Mouse (Mus musculus) intestine, embryonic 14.5 days (tissue): Measurements from ENCODE around the gene Cfap161. TPM values are rescaled to one million over a fixed set of nuclear protein-coding genes. Genes with fewer than 3 reads are reported as not detected.

Experiments
- ATAC-seq: fragments of 200-750 bp; cut with Nextera tagmentation; replicated peaks from 2 replicates; pipeline ENCODE4 v1.8.0; 2017; ENCODE audit warnings: low read depth, moderate number of reproducible peaks, moderate TSS enrichment, moderate library complexity; ENCODE audit not compliant: low FRiP score, low TSS enrichment
- DNase-seq: peaks from one replicate; pipeline ENCODE4 v3.0.0-alpha.2; 2018; ENCODE audit warnings: low spot score
- H3K27ac ChIP-seq: fragments of 300-500 bp; sonication (generic); 2 replicates; pipeline ENCODE4 v1.5.1; 2014; ENCODE audit warnings: low read depth, mild to moderate bottlenecking, control low read depth
- H3K27me3 ChIP-seq: fragments of 300-500 bp; sonication (generic); replicated peaks from 2 replicates; pipeline ENCODE4 v1.6.1; 2014; ENCODE audit warnings: low read length, control low read depth; ENCODE audit not compliant: control insufficient read depth, insufficient read depth
- H3K36me3 ChIP-seq: fragments of 300-500 bp; sonication (generic); 2 replicates; pipeline ENCODE4 v1.6.1; 2014; ENCODE audit warnings: low read length, control low read depth; ENCODE audit not compliant: control insufficient read depth, insufficient read depth
- H3K4me1 ChIP-seq: fragments of 300-500 bp; sonication (generic); replicated peaks from 2 replicates; pipeline ENCODE4 v1.6.1; 2014; ENCODE audit warnings: low read length, control low read depth, mixed read lengths; ENCODE audit not compliant: control insufficient read depth, insufficient read depth
- H3K4me2 ChIP-seq: fragments of 300-500 bp; sonication (generic); 2 replicates; pipeline ENCODE4 v1.6.1; 2014; ENCODE audit warnings: low read length
- H3K4me3 ChIP-seq: fragments of 300-500 bp; sonication (generic); 2 replicates; pipeline ENCODE4 v1.5.1; 2014; ENCODE audit warnings: low read depth, low read length, control low read depth, mixed read lengths
- H3K9ac ChIP-seq: fragments of 300-500 bp; sonication (generic); 2 replicates; pipeline ENCODE4 v1.6.1; 2014; ENCODE audit warnings: mild to moderate bottlenecking, low read length
- H3K9me3 ChIP-seq: fragments of 300-500 bp; sonication (generic); 2 replicates; pipeline ENCODE4 v1.6.1; 2016; ENCODE audit warnings: low read length, control low read depth; ENCODE audit not compliant: control insufficient read depth
- WGBS: fragments of 180-500 bp; shearing (Covaris S2); extraction: QIAGEN DNeasy Blood & Tissue Kit; methylation state at CpG from one replicate; pipeline ENCODE4 v1.1.7; 2014; 5-methylcytosine and 5-hydroxymethylcytosine counted together
- polyA plus RNA-seq: library from polyadenylated mRNA; unstranded; fragments of >200 nt; fragmentation: Nextera tagmentation; extraction: Ambion mirVana; gene quantifications from 2 replicates; pipeline ENCODE4 v1.2.1, GENCODE M21; 2014

Cfap161 gene
- polyA plus RNA-seq, 1 experiment from 2014 or later = 0.45 TPM

GRCm38 (mm10) chr7:83745065-83745412 is 49.6 kb downstream of the Cfap161 start:
- Histone ChIP-seq H3K4me3 (0 out of 2 replicates have a peak overlapping the region, but pooled peaks have one; percentile 15), H3K4me1 (peaks cover 14% of the 10 kb centered on the region), H3K9ac (no peak overlapping the region), H3K27ac (peak overlapping the region; percentile 74; the same call in 1 of the 2 replicates), H3K9me3 (no peaks in the 10 kb centered on the region), H3K36me3 (no peaks in the 10 kb centered on the region), H3K4me2 (peak overlapping the region; percentile 42), H3K27me3 (no peaks in the 10 kb centered on the region)
- ATAC-seq (peak; percentile 58; the same call in 1 of the 2 replicates), DNase-seq (no peak)
- WGBS = 63% methylated on average over 9 of the region's 9 CpGs

DNA sequence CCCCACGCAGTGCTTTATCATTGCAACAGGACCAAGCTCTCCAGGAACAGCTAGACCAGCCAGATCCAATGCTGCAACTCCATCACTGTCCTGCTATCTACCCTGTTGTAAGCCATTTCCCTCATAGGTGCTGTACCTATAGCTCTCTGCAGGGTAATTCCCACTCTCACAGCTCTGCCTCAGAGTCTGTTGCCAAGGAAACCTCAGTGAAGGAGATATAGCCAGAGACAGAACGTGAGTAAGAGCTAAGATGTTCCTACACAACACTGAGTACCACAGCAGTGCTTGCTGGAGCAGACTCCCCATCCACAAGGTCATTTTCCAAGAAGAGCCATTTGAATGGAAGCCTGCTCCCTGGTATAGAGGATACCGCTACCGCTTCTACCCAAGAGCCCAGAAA is 50.4 kb downstream of the Cfap161 start:
- Histone ChIP-seq H3K36me3 (no peaks in the 10 kb centered on the region), H3K4me3 (no peak overlapping the region), H3K4me1 (peaks cover 14% of the 10 kb centered on the region), H3K27me3 (no peaks in the 10 kb centered on the region), H3K4me2 (no peak overlapping the region), H3K9me3 (no peaks in the 10 kb centered on the region), H3K9ac (no peak overlapping the region), H3K27ac (no peak overlapping the region)
- DNase-seq (no peak), ATAC-seq (no peak)
- 83% methylated on average over 4 of the region's 4 CpGs for WGBS

- H3K36me3 ChIP-seq = no peaks in the 10 kb centered on the region
- no peak overlapping the region for H3K9ac ChIP-seq
- DNase-seq = peak; percentile 31
- no peak for ATAC-seq
- no peak overlapping the region for H3K4me2 ChIP-seq
- 50% methylated on average over 3 of the region's 3 CpGs for WGBS
- no peaks in the 10 kb centered on the region for H3K27me3 ChIP-seq
- no peak overlapping the region for H3K27ac ChIP-seq
- H3K4me3 ChIP-seq = no peak overlapping the region
- peaks cover 18% of the 10 kb centered on the region for H3K4me1 ChIP-seq
- no peaks in the 10 kb centered on the region for H3K9me3 ChIP-seq
Measured at GRCm38 (mm10) chr7:83742690-83743089, 52.0 kb downstream of the Cfap161 start.

DNA sequence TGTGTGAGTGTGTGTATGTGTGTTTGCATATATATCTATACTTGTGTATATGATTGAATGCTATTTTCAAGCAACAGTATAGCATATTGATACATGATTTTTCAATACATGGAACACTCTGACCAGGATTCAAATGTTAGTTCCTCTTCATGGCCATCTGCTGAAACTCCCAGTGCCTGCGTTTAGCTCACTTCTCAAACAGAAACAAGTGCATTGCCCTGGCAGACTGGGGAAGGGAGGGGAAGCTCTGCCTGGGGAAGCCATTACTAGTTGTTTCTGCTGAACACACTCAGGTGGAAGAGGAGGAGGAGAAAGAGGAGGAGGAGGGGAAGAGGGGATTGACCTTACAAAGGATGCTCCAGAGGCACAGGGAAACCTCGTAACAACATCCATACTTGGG is 52.7 kb downstream of the Cfap161 start:
- 59% methylated on average over 2 of the region's 2 CpGs for WGBS
- no peaks in the 10 kb centered on the region for H3K27me3 ChIP-seq
- H3K4me1 ChIP-seq = peaks cover 18% of the 10 kb centered on the region
- DNase-seq (peak; percentile 13), ATAC-seq (no peak)
- H3K36me3 ChIP-seq = no peaks in the 10 kb centered on the region
- no peak overlapping the region for H3K9ac ChIP-seq
- H3K27ac ChIP-seq = no peak overlapping the region
- no peaks in the 10 kb centered on the region for H3K9me3 ChIP-seq
- H3K4me2 ChIP-seq = no peak overlapping the region
- H3K4me3 ChIP-seq = no peak overlapping the region

- 50% methylated on average over 7 of the region's 7 CpGs for WGBS
- peak overlapping the region; percentile 16; the same call in 1 of the 2 replicates for H3K27ac ChIP-seq
- no peaks in the 10 kb centered on the region for H3K9me3 ChIP-seq
- H3K27me3 ChIP-seq = no peaks in the 10 kb centered on the region
- H3K36me3 ChIP-seq = no peaks in the 10 kb centered on the region
- DNase-seq (peak; percentile 50), ATAC-seq (no peak)
- H3K9ac ChIP-seq = no peak overlapping the region; the same call in 1 of the 2 replicates
- 0 out of 2 replicates have a peak, but pooled peaks cover 8% of the 10 kb centered on the region for H3K4me1 ChIP-seq
- H3K4me2 ChIP-seq = no peak overlapping the region
- no peak overlapping the region for H3K4me3 ChIP-seq
Measured at GRCm38 (mm10) chr7:83739680-83740310, 54.9 kb downstream of the Cfap161 start.

GRCm38 (mm10) chr7:83738623-83739462 is 55.8 kb downstream of the Cfap161 start:
- Histone ChIP-seq H3K9ac (no peak overlapping the region), H3K27ac (no peak overlapping the region), H3K27me3 (no peaks in the 10 kb centered on the region), H3K4me3 (no peak overlapping the region), H3K4me2 (no peak overlapping the region), H3K4me1 (0 out of 2 replicates have a peak, but pooled peaks cover 4% of the 10 kb centered on the region), H3K36me3 (no peaks in the 10 kb centered on the region), H3K9me3 (no peaks in the 10 kb centered on the region)
- DNase-seq (peak; percentile 49), ATAC-seq (0 out of 2 replicates have a peak, but pooled peaks have one; percentile 36)
- WGBS = 53% methylated on average over 10 of the region's 10 CpGs

DNA sequence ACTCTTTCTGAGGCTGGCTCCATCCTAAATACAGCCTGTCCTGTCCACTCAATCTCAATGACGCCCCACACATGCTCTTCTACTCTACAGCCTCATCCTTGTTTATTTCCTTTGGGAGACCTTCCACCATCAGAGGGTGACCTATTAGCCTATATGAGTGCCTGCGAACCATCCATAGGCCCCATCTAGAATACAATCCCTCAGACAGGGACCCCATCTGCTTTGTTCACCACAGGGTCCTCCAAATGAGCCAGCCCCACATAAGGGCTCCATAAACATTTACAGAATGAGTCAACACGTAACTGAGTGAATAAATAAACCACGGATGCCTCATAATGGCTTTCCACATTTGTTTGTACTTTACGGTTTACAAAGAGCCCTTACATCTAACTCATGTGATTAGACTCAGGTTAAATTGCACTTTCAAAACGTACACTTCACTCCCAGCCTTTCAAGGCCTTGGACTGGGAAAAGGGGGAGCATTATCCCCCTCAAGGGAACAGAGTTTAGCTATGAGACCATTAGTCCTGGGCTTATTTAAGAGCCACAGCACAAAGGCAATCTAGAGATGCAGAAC is 56.7 kb downstream of the Cfap161 start:
- Histone ChIP-seq H3K4me3 (no peak overlapping the region), H3K27ac (no peak overlapping the region), H3K9me3 (no peaks in the 10 kb centered on the region), H3K4me2 (no peak overlapping the region), H3K4me1 (0 out of 2 replicates have a peak, but pooled peaks cover 4% of the 10 kb centered on the region), H3K36me3 (no peaks in the 10 kb centered on the region), H3K9ac (no peak overlapping the region), H3K27me3 (no peaks in the 10 kb centered on the region)
- DNase-seq (peak; percentile 43), ATAC-seq (no peak)
- WGBS = 34% methylated on average over 6 of the region's 6 CpGs

DNA sequence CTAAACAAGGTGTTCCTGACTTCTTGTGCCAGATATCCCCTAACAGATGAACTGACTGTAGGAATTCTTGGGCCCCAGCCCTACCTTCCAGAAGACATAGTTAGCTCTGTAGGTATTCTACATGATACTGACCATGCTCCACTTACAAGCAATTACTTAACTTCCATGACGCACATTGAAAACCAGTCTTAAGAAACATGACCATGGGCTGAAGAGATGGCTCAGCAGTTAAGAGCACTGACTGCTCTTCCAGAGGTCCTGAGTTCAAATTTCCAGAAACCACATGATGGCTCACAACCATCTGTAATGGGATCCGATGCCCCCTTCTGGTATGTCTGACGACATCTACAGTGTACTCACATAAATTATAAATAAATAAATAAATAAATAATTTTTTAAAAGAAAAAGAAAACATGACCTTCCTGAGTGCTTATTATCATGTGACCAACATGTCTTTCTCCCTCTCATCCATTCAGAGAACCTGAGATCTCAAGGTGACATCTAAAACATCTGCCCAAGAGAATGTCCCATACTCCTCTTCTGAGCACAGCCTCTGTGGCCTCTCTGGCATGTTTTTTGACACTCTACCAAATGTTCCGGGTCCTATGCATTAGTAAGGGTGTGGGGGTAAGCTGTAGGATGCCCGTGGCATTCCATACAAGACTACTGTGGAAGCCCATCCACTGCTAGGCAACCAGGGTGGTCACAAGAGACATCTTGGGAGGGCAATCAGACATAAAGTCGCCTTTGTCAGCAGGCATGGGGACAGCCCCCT is 58.2 kb downstream of the Cfap161 start:
- H3K4me3 ChIP-seq = no peak overlapping the region
- H3K27me3 ChIP-seq = no peaks in the 10 kb centered on the region
- ATAC-seq (no peak), DNase-seq (peak; percentile 18)
- no peaks in the 10 kb centered on the region for H3K36me3 ChIP-seq
- H3K9ac ChIP-seq = no peak overlapping the region
- H3K4me1 ChIP-seq = 0 out of 2 replicates have a peak, but pooled peaks cover 4% of the 10 kb centered on the region
- no peak overlapping the region for H3K4me2 ChIP-seq
- H3K27ac ChIP-seq = no peak overlapping the region
- WGBS = 85% methylated on average over 6 of the region's 6 CpGs
- no peaks in the 10 kb centered on the region for H3K9me3 ChIP-seq
